Comparison of ENCODE assay signal across 13 mouse cellular contexts in genomic region chr5:107144263-107144843, GRCm38 (mm10).
DNase-seq lines count a peak whose midpoint lies in the region; ATAC-seq lines count a peak whose summit lies in the region.
"Had no signal": no experiment of that assay in that cellular context is flagged by ENCODE, and none has a peak within 500 bp of the region (broad histone marks: within the 10 kb centered on the region; RNA-seq: fewer than 3 reads in every experiment).

No protein-coding gene starts in this region.

- peak; percentile 80 for ATAC-seq in forebrain, embryonic 15.5 days (replicated peaks)
- ATAC-seq in forebrain, embryonic 11.5 days (replicated peaks; ENCODE audit: low FRiP score) = no peak
- no peak for ATAC-seq in limb, embryonic 13.5 days (ENCODE audit: low FRiP score, low read depth)
- ATAC-seq in forebrain, embryonic 16.5 days = peak; percentile 62
- ATAC-seq in midbrain, embryonic 15.5 days (replicated peaks) = peak; percentile 57
- ATAC-seq: Patski had no signal

- H3K4me1 ChIP-seq in forebrain, embryonic 15.5 days = peaks cover 38% of the 10 kb centered on the region
- H3K4me1 ChIP-seq in forebrain, embryonic 11.5 days (replicated peaks; ENCODE audit: control insufficient read depth, insufficient read depth, low read length) = peaks cover 22% of the 10 kb centered on the region; the same call in 1 of the 2 replicates
- peaks cover 29% of the 10 kb centered on the region for H3K4me1 ChIP-seq in limb, embryonic 13.5 days
- peaks cover 18% of the 10 kb centered on the region for H3K4me1 ChIP-seq in limb, embryonic 10.5 days
- peaks cover 19% of the 10 kb centered on the region for H3K4me1 ChIP-seq in forebrain, embryonic 16.5 days (replicated peaks; ENCODE audit: control insufficient read depth, insufficient read depth, low read length)
- peaks cover 27% of the 10 kb centered on the region for H3K4me1 ChIP-seq in midbrain, embryonic 15.5 days

- no peaks in the 10 kb centered on the region for H3K36me3 ChIP-seq in forebrain, embryonic 15.5 days
- H3K36me3 ChIP-seq in forebrain, embryonic 11.5 days (ENCODE audit: control insufficient read depth, insufficient read depth, low read length) = no peaks in the 10 kb centered on the region
- peaks cover 28% of the 10 kb centered on the region for H3K36me3 ChIP-seq in limb, embryonic 13.5 days
- H3K36me3 ChIP-seq in limb, embryonic 10.5 days = peaks cover 13% of the 10 kb centered on the region
- H3K36me3 ChIP-seq in forebrain, embryonic 16.5 days (ENCODE audit: control insufficient read depth, insufficient read depth) = no peaks in the 10 kb centered on the region
- no peaks in the 10 kb centered on the region for H3K36me3 ChIP-seq in midbrain, embryonic 15.5 days (replicated peaks)
- H3K36me3 ChIP-seq: neural tube, embryonic 12.5 days had no signal

- H3K27ac ChIP-seq in forebrain, embryonic 15.5 days (replicated peaks) = no peak overlapping the region
- H3K27ac ChIP-seq in forebrain, embryonic 11.5 days (ENCODE audit: low read depth, low read length) = no peak overlapping the region
- H3K27ac ChIP-seq in limb, embryonic 13.5 days = no peak overlapping the region
- H3K27ac ChIP-seq in limb, embryonic 10.5 days = no peak overlapping the region
- H3K27ac ChIP-seq in forebrain, embryonic 16.5 days (ENCODE audit: low read length) = no peak overlapping the region
- H3K27ac ChIP-seq in midbrain, embryonic 15.5 days = peak overlapping the region; percentile 19; the same call in 1 of the 2 replicates
- H3K27ac ChIP-seq: macrophage; neural tube, embryonic 12.5 days had no signal

- H3K9ac ChIP-seq in forebrain, embryonic 15.5 days (replicated peaks) = no peak overlapping the region
- no peak overlapping the region for H3K9ac ChIP-seq in forebrain, embryonic 11.5 days (ENCODE audit: low read length)
- H3K9ac ChIP-seq in limb, embryonic 13.5 days = 0 out of 2 replicates have a peak overlapping the region, but pooled peaks have one; percentile 13
- H3K9ac ChIP-seq in forebrain, embryonic 16.5 days (replicated peaks; ENCODE audit: low read depth, low read length) = no peak overlapping the region
- H3K9ac ChIP-seq in midbrain, embryonic 15.5 days = no peak overlapping the region
- H3K9ac ChIP-seq: liver, embryonic 14.5 days; neural tube, embryonic 12.5 days had no signal

- no peak overlapping the region for H3K4me3 ChIP-seq in forebrain, embryonic 15.5 days
- H3K4me3 ChIP-seq in forebrain, embryonic 11.5 days (ENCODE audit: low read depth, low read length) = no peak overlapping the region
- H3K4me3 ChIP-seq in limb, embryonic 13.5 days = no peak overlapping the region
- no peak overlapping the region for H3K4me3 ChIP-seq in limb, embryonic 10.5 days
- no peak overlapping the region for H3K4me3 ChIP-seq in forebrain, embryonic 16.5 days (replicated peaks; ENCODE audit: low read length)
- H3K4me3 ChIP-seq in midbrain, embryonic 15.5 days = no peak overlapping the region
- H3K4me3 ChIP-seq: neural tube, embryonic 12.5 days had no signal

- no peak for DNase-seq in forebrain, embryonic 11.5 days (ENCODE audit: low spot score)
- DNase-seq in limb, embryonic 10.5 days (ENCODE audit: low spot score) = no peak
- DNase-seq in urinary bladder, postnatal 25 days (ENCODE audit: low spot score) = no peak
- DNase-seq: adrenal gland, postnatal 25 days; thymus, postnatal 4 days had no signal

- H3K9me3 ChIP-seq in forebrain, embryonic 15.5 days = no peaks in the 10 kb centered on the region
- no peaks in the 10 kb centered on the region for H3K9me3 ChIP-seq in forebrain, embryonic 11.5 days (ENCODE audit: control insufficient read depth, low read length)
- H3K9me3 ChIP-seq in limb, embryonic 13.5 days = no peaks in the 10 kb centered on the region
- no peaks in the 10 kb centered on the region for H3K9me3 ChIP-seq in limb, embryonic 10.5 days (replicated peaks)
- no peaks in the 10 kb centered on the region for H3K9me3 ChIP-seq in forebrain, embryonic 16.5 days (ENCODE audit: control insufficient read depth, low read length)
- H3K9me3 ChIP-seq in midbrain, embryonic 15.5 days = no peaks in the 10 kb centered on the region
- H3K9me3 ChIP-seq: neural tube, embryonic 12.5 days had no signal

- WGBS in forebrain, embryonic 15.5 days = 25% methylated on average over 9 of the region's 9 CpGs
- 51% methylated on average over 9 of the region's 9 CpGs for WGBS in forebrain, embryonic 11.5 days
- WGBS in limb, embryonic 13.5 days = 60% methylated on average over 9 of the region's 9 CpGs
- WGBS in limb, embryonic 10.5 days = 66% methylated on average over 9 of the region's 9 CpGs
- 18% methylated on average over 9 of the region's 9 CpGs for WGBS in forebrain, embryonic 16.5 days
- 18% methylated on average over 9 of the region's 9 CpGs for WGBS in midbrain, embryonic 15.5 days

- no peak overlapping the region for H3K4me2 ChIP-seq in forebrain, embryonic 15.5 days (replicated peaks)
- no peak overlapping the region for H3K4me2 ChIP-seq in forebrain, embryonic 11.5 days (ENCODE audit: low read depth, low read length, severe bottlenecking)
- no peak overlapping the region for H3K4me2 ChIP-seq in limb, embryonic 13.5 days (replicated peaks)
- no peak overlapping the region for H3K4me2 ChIP-seq in forebrain, embryonic 16.5 days (ENCODE audit: low read length)
- no peak overlapping the region for H3K4me2 ChIP-seq in midbrain, embryonic 15.5 days
- H3K4me2 ChIP-seq: neural tube, embryonic 12.5 days had no signal

- peaks cover 35% of the 10 kb centered on the region for H3K27me3 ChIP-seq in forebrain, embryonic 15.5 days
- H3K27me3 ChIP-seq in forebrain, embryonic 11.5 days (ENCODE audit: control insufficient read depth, insufficient read depth, low read length) = peaks cover 2% of the 10 kb centered on the region
- H3K27me3 ChIP-seq in limb, embryonic 13.5 days = no peaks in the 10 kb centered on the region
- H3K27me3 ChIP-seq in limb, embryonic 10.5 days (ENCODE audit: low read depth, poor library complexity, severe bottlenecking) = no peaks in the 10 kb centered on the region
- peaks cover 14% of the 10 kb centered on the region for H3K27me3 ChIP-seq in forebrain, embryonic 16.5 days (replicated peaks; ENCODE audit: control insufficient read depth, insufficient read depth, low read length)
- H3K27me3 ChIP-seq in midbrain, embryonic 15.5 days (replicated peaks) = no peaks in the 10 kb centered on the region
- H3K27me3 ChIP-seq: neural tube, embryonic 12.5 days; Patski had no signal

Comparison
In these comparisons a context has a peak if more than half of its experiments do, and no peak if none do; other contexts are left out.
1. ATAC-seq: peak in forebrain, embryonic 15.5 days (single experiment), forebrain, embryonic 16.5 days (single experiment) and midbrain, embryonic 15.5 days (single experiment); none in forebrain, embryonic 11.5 days (single experiment) and limb, embryonic 13.5 days (single experiment).